Mouse (Mus musculus): ENCODE measurements around the gene Gm10273.

The Gm10273 gene

DNA sequence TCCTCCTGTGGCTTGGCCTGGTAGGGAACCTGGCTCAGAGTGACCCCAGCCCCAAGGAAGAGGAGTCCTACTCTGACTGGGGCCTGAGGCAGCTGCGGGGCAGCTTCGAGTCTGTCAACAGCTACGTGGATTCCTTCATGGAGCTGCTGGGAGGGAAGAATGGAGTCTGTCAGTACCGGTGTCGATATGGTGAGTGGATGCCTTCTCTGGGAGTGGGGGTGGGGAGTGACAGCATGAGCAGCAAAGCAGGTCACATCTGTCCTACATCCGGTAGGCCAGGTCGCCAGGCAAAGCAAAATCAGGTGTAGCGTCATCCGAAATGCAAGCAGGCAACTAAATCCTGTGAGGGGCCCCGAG, 8.3 kb downstream of the Gm10273 start:
- no peak for DNase-seq

GRCm38 (mm10) chr10:59408499-59408898, 13.1 kb downstream of the Gm10273 start:
- DNase-seq: no peak

GRCm38 (mm10) chr10:59410264-59410663, 14.8 kb downstream of the Gm10273 start:
- DNase-seq: no peak

GRCm38 (mm10) chr10:59413711-59414110, 18.3 kb downstream of the Gm10273 start:
- no peak for DNase-seq

DNA sequence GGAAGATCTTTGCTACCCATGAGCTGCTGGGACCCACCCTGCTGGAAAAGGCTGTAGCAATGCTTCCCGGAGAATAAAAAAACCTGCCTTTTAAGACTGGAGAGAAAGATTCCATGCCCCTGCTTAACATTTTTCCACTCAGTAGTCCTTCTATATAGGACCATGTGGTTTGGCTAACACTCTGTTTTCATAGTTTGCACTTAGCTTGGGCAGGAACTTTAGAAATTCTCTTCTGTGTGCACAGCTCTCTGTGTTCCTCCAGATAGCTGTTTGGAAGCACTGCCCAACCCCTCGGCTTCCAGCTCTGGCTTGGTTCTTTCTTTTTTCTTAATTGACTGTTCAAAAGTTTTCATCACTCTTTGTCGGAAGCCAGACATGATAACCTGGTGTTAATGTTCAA, 21.2 kb downstream of the Gm10273 start:
- DNase-seq: no peak

GRCm38 (mm10) chr10:59419516-59419915, 24.1 kb downstream of the Gm10273 start:
- no peak for DNase-seq

DNA sequence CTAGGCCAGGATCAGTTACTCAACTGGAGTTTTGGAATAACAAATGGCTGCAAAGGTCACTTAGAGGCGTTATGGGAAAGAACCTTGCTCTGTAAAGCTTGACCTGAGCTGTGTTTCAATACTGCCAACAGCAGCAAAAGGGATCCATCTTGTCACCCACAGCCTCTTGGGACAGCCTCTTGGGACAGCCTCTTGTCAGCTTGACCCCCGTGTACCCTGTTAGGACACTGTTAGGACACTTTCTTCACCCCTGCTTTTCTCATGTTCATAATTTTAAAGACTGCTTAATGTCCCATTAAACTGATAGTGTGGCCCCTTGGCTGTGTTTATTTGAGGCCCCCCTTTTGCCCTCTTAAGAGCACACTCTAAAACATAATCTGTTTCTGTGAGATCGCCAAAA, 29.0 kb downstream of the Gm10273 start:
- DNase-seq: no peak

DNA sequence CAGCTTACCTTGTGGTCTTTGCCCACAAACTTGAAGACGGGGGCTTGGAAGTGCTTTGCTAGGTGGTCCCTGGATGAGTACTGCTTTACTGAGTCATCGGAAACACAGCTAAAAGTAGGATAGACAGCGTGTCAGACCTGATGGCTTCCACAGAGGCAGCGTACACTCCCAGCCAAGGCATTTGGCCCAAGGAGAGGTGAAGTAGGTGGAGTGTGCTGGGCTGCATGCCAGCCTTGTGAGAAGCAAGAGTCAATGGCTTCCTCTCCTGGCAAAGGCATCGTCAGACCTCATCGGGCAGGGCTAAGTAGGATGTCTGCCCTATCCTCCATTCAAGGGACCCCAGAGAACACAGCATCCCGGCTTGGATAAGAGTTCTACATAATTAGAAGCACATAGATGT, 29.9 kb downstream of the Gm10273 start:
- DNase-seq: no peak

DNA sequence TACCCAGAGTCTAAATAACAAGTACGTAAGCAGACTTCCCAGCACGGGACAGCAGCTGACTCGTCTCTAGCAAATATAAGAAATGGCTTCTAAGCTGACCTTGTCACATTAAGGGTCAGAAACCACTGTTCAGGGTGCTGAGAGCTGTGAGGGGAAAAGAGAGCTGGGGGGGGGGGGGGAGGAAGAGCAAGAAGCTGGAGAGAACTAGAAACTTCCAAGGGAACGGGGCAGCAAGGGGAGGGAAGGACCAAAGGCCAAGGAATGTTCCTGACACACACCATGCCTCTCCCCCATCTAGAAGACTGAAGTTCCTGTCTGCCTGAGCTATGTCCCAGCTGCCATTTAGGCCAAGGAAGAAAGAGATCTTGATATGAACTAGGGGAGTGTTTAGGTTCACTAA, 30.9 kb downstream of the Gm10273 start:
- DNase-seq: no peak

DNA sequence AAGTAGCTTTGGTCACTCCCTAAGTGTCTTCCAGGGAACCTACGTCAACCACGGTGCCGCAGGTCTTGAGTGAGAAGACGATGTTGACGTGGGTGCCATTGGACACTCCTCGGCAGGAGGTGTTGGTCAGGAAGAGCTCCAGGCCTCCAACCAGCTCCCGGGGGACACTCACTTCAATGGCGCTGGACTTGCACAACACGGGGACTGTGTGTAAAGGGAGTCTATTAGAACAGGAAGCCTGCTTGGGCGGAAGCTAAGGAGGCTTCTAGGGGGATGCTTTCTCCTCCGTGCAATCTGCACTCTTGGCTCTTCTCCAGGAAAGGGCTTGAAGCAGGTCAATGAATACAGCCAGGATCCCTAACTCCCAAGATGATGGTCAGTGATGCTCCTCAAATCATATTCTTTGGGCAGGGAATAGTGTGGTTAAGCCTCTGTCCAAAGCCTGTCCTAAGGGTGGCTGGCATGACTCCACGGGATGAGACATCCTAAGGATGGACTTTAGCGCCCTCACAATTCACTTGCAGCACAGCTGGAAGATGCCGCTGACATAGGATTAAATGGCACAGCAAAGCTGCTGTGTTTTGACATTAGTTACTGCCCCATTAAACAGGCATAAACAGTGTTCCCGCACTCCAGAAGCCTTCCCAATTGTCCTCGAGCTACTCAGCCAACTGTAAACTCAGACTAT, 34.2 kb downstream of the Gm10273 start:
- no peak for DNase-seq

DNA sequence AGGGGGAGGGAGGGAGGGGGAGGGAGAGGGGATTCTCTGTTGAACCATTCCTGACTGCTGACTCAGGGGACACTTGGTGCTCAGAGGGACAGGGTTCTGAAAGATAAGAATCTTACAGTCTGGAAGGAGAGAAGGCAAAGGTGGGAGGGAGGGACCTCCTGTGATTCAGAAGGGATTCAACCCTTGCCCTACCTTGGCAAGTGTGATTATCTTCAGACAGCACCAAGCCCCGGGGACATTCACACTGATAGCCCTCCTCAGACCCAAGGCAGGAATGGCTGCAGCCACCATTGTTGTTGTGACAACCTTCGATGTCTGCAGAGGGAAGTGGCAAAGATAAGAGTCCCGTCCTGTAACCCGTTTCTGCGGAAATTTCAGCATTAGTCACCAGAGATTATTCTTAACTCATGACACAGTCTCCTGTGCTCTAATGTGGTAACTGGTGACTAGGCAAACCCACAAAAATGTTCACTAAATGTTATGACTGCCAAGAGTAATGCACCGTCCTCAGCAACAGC, 35.3 kb downstream of the Gm10273 start:
- DNase-seq: no peak

DNA sequence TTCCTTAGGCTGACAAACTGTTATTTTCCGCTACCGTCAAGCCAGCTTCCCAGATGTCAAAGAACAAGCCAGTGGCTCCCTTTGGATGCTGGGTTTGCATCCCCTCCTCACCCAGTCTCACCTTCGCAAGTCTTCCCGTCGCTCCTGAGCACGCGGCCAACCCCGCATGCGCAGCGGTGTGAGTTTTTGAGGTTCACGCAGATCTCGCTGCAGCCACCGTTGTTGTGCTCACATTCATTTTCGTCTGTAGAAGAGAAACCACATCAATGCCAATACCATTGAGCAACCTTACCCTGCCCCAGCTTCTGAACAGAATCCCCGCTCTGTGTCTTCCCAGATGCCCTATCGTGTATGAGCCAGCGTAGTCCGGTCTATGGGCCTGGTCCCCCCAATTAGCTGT, 40.3 kb downstream of the Gm10273 start:
- no peak for DNase-seq

DNA sequence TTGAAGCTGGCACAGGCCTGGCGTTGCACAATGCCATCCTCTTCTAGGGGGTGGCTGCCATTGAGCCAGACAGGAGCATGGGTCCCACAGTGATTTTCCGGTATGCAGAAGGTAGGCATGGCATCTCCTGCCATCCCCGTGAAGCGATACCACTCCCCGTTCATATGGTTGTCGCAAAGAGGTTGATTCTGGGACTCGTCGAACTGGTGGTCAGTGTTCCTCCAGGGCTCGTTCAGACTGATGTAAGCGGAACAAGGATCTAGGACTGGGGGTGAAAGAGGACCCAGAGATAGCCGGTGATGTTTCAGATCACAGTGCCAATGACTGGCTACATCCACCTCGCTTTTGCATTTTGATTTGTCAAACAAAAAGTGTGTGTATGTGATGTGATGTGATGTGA, 43.2 kb downstream of the Gm10273 start:
- DNase-seq: no peak

- no peak for DNase-seq
Observed at GRCm38 (mm10) chr10:59439508-59439931, 44.1 kb downstream of the Gm10273 start.

DNA sequence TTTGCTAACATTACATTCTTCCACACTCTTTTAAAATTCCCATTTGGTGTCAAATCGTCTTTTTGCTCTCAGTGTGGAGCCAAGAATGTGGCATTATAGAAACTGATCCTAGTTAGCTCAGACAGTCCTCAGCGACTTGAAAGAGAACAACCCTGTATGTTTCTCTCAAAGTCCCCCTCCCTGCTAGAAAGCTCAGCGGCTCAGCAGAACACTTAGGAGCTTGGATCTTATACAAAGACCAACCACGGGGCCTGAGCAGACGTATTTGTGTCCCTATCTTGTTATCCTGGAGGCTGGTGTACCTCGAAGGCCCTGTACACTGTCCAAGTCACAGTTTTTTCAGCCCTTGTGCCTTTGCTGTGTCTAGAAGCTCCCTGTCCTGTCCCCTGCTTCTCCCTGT, 44.7 kb downstream of the Gm10273 start:
- no peak for DNase-seq

- DNase-seq: no peak
Observed at GRCm38 (mm10) chr10:59441735-59442134, 46.3 kb downstream of the Gm10273 start, which contains the start of gene Oit3. TSS of gene Oit3 (minus strand) at chr10:59441778.

- DNase-seq: peak; percentile 56
Observed at GRCm38 (mm10) chr10:59443212-59443611, 47.8 kb downstream of the Gm10273 start.

DNA sequence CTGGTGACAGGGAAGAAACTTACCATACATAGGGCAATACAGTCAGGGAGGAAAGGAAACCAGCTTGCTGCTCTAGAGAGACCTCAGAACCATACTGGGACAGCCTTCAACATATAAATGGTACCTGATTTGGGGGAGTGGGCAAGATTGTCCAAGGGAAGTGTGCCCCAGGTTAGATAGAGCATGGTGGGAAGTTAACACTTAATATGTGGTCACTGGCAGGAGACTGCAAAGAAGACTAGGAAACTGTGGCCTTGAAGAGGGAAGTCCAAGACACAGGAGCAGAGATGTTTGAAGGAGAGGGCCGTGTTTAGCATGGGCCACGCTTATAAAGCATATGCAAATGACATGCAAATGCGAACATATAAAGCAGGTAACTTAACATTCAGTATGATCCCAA, 48.7 kb downstream of the Gm10273 start:
- DNase-seq: no peak

GRCm38 (mm10) chr10:59444635-59445034, 49.2 kb downstream of the Gm10273 start:
- DNase-seq: no peak

All from embryo, embryonic 11 days (tissue).